Mouse (Mus musculus): Measurements from ENCODE around the gene Slc6a4. TPM values are rescaled to one million over a fixed set of nuclear protein-coding genes. Genes with fewer than 3 reads are reported as not detected.
"Not testable (repeated sequence)": the region's sequence is repeated elsewhere in the genome, so short reads cannot be mapped to it uniquely, and the experiment has no call there.

Slc6a4 gene
- total RNA-seq, 2 experiments from 2014 or later: 0.62 to 0.74 TPM

DNA sequence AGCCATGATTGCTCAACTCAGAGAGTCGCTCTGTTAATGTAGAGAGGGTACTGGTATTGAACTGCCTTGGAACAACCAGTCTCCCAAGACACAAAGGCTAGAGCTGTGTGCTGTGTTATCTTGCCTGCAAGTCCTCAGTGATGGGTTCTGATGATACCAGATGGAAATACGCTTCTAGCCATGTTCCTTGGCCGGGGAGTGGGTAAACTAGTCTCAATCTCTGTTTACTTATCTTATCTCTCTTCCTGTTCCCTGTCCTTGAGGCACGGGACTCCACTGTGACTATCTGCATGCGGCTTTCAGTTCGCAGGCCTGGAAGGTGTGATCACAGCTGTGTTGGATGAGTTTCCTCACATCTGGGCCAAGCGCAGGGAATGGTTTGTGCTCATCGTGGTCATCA is 21.1 kb downstream of the Slc6a4 start:
- no peak for DNase-seq

DNA sequence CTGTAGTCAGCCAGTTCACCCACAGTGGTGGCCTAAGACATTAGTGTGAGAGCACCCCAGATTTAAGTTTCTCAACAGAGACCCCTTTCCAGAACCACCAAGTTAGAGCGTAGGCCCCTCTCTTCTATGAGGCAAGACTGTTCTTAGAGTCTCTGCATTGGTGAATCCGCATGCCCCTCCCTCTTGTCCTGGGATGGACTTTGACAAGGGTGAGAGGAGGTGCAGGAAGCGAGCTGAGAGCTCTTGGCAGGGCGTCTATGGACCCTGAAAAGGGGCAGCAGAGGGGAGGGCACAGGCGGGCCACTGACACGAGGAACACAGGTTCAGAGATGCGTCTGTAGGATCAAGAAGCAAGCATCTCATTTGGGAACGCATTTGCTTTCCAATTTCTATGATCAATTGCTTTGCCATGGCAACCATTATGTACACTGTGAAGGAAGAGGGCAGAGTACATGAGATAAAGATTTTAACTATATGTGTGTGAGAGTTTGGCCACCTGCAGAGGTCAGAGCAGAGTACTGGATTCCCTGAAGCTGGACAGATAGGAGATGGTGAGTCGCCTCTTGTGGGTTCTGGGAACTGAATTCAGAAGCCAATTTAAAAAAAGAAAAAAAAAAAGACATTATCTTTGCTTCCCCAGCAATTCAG is 23.5 kb downstream of the Slc6a4 start:
- DNase-seq: no peak

DNA sequence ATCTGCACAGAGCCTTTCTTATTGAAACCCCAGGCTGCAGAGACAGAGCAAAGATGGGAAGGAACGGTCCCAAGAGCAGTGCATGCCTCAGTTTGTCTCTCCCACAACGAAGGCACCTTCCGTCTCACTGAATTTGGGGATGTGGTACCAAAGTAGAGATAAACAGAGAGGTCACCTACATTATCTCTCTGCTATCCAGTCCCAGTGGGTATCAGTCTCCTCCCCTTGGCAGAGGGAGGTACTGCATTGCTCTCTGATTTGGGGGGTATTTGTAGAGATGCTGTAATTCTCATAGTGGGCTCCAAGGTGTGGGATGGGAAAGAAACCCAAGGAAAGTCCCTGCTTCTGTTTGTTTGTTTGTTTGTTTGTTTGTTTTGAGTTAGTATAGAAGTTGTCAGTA is 28.2 kb downstream of the Slc6a4 start:
- no peak for DNase-seq

DNA sequence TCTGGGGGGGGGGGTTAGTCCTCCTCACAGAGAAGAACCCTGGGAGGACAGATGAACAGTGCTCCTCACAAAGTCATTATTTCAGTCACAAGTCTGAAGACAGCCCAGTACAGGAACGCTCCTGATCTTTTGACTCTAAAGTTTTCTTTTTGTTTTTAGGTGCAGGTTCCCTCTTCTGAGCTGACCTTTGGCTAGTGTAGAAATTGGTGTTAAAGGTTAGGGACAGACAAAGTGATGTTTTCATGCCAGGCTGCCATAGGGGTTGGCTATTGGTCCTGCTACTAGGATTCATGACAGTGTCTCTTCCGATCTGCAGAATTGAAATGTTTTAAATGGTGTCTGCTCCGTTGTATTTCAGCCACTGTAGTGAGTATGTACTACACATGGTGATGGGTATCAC is 29.8 kb downstream of the Slc6a4 start:
- DNase-seq: no peak

DNA sequence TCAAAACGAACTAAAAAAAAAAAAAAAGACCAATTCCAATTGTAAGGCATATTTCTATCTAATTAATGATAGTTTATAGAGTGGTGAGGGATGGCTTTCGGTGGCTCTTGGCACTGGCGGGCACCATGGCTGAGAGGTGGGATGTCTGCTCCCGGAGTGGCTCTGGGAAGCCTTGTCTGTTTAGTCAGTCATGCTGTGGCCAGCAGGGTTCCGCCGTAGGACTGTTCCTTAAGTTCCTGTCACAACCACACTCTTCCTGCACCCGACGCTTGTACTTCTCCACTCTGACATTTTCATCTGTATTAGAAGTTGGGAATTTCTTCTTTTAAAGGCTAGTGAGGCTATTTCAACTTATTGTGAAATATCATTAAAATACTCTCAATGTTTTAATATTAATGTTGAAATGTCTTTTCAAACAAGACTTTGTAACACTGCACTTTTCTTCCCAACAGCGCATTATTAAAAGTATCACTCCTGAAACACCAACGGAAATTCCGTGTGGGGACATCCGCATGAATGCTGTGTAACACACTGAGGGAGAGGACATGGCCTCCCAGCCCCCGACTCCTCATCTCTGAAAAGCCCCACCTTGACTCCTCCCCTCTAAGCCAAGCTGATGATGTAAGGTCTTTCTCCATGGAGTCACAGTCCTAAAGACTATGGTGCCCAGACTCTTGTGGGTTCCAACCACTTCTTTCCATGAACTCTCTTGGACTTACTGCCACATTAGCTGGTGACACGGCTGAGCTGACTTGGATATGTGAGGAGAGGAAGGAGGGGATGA is 32.9 kb downstream of the Slc6a4 start:
- no peak for DNase-seq

DNA sequence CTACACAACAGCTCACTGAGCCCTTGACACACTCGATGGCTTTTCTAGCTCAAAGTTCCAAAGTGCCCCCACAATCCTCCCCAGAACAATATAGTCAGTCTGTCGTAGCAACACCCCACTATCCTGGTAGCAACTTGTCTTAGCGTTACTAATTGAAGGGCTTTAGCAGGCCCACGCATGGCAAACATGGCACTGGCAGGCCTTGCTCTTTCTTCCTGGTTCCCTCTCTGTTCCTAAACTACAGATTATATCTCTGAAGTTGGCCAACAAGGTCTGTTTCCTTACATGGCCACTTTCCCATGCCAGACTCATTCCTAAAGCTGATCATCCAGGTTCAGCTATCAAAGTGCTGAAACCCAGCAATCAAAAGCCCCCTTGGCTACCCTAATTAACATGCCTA is 43.5 kb downstream of the Slc6a4 start:
- no peak for DNase-seq

DNA sequence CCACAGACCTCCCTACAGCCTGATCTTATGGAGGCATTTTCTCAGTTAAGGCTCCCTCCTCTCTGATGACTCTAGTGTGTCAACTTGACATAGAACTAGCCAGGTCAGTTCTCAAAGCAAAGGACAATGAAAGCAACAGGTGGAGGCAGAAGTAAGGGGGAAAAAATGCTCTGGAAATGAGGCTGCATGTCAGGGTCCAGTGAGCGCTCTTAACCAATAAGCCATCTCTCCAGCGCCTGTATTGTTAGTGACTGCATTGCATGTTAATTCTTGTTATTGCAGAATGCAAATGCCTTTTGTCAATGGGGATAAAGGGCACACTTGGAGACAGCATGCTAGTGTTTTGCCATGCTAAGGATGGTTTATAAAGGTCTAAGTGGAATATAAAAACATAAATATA is 44.4 kb downstream of the Slc6a4 start:
- no peak for DNase-seq

DNA sequence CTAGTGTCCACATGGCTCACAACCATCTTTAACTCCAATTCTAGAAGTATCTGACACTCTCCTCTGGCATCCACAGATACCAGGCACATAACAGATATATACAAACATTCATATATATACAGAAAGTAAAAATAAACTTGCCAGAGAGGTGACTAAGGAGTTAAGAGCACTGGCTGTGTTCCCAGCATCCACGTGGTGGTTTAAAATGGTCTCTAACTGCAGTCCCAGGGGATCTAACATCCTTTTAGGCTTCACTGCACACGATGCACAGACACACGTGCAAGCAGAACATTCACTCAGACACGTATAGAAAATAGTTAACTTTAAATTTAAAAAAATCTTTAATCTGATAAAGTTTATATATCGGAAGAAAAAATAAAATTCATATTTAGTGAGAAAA is 63.5 kb downstream of the Slc6a4 start:
- peak; percentile 40 for DNase-seq

DNA sequence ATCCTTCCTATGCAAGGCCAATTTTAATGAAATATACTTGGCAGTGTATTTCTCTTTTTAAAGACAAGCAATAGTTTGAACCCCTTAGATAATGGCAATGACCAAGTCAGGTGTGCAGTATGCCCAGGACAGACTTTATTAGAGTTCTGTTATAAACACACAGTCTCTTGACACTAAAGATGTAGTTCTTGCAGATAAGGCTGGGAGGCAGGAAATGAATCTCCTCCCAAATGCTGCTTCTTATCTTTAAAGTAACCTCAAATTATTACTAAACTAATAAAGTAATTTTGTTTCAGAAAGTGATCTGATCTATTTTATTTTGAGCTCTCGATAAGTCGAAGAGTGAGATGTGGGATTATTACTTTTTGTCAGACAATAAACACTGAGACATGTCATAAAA is 65.0 kb downstream of the Slc6a4 start:
- DNase-seq: no peak

DNA sequence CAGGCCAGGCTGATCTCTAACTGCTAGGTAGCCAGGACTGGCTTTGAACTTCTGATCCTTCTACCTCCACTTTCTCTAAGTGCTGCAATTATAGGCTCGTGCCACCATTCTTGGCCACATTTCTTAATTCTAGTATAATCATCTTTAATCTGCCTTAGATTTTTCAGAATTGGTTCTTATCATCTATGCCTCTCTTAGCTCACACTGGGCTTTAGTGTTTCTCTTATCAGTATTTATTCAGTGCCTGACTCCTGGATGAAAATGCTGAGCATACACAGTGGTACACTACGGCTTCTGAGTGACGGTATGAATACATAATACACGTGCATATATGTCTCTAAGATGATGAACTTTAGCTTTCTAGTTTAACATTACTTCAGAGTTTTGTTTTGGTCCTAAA is 70.4 kb downstream of the Slc6a4 start:
- no peak for DNase-seq

DNA sequence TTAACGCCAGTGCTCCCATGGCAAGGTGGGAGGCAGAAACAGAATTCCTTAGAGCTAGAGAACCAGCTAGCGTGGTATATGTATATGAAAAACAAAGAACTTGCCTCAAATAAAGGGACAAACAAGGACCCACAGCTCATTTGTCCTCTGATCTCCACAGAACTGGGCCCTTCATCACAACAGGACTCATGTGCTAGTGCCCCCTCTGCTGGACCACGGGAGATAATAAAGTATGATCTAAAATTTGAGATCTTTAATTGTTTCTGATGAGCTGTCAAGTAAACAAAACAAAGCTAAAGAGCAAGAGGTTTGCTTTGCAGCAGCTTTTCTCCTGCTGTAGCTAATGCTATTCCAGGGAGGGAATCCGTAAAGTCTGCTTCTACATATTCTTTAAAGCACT is 72.3 kb downstream of the Slc6a4 start:
- peak; percentile 34 for DNase-seq

DNA sequence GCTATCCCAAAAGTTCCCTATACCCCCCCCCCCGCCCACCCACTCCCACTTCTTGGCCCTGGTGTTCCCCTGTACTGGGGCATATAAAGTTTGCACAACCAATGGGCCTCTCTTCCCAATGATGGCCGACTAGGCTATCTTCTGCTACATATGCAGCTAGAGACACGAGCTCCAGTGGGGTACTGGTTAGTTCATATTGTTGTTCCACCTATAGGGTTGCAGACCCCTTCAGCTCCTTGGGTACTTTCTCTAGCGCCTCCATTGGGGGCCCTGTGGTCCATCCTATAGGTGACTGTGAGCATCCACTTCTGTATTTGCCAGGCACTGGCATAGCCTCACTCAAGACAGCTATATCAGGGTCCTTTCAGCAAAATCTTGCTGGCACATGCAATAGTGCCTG is 78.9 kb downstream of the Slc6a4 start:
- not testable (repeated sequence) for DNase-seq

DNA sequence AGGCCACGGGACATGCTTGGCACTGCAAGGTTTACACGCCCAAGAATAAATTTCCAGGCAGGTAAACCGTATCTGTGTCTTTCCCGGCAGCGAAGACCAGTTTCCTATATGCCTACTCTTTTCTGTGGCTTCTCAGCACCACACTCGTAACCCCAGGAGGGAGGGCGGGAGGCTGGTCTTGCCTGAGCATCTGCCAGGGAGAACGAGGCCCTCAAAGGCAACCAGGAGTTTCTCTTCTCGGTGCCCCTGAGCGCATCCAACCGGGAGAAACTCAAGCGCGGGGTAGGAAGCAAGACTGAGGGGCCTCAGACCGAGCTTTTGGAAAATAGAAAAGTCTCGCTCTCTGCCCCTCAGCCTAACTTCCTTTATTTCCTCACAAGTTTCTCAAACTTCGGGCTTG is 79.4 kb downstream of the Slc6a4 start:
- DNase-seq: peak; percentile 28

DNA sequence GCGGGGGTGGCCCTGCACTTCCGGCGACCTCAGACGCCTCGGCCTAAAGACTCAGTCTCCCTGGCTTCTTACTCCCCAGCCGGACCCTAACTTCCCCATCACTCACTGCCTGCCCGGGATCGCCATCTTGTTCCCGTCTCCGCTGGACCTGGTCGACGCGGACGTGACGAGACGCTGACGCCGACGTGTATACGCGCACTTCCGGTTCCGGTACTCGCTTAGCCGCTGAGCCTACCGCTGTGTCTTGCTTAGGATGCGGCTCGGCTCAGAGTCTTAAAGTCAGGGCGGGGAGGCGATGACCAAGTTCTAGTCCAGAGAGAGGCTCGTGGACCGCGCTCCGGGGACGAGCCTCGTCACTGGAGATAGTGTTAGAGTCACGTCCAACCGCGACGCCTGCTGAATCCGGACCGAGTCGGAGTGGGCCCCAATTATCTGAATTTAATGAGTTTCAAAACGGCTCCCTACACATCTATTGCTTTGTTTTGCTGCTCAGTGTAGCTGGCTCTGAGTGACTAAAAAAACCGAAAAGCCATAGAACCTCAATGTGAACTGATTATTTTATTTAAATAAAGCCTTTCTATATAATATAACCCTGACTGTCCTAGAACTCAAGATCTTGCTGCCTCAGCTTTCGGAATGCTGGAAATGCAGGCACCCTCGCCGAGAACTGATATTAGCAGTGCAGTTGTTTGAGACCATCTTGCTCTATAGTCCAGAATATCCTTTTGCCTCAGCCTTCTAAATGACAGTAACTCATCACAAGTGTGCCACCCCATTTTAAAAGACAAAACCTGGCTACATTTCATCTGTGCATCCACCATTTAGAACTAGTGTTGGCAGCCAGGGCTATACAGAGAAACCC is 80.1 kb downstream of the Slc6a4 start, which contains the start of gene Nsrp1:
Nsrp1 (minus strand) TSS at position 163 of the 862 bp plus-strand sequence.
- DNase-seq: peak; percentile 93

DNA sequence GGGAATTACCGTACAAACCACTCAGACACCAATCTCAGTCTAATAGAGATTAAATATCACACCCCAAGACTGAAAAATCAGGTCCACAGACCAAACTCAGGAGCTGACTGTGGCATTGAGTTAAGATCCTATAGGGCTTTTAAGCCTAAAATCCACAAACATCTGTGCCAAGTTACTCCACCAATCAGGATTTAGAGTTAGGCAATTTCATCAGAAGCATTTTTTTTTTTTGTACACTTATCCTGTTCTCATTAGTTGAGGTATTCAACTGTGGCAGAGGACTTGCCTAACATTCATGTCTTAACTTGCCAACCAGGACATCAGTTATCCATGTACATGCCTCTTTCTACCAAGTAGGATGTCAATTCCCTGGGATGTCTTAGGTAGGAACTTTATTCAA is 81.0 kb downstream of the Slc6a4 start:
- no peak for DNase-seq

Small RNA genes within 50 kb of the gene (microRNA-seq; reads per million reads assigned to microRNA genes)
- 1,864 to 6,484 reads per million in 2 experiments for gene Mir423

Other genes with a start within 250 kb of the Slc6a4 start
- gene Gosr1, start 235.0 kb upstream of the Slc6a4 start, total RNA-seq (2021): 10 to 100 TPM; 34.9 to 37.0 TPM
- gene Cpd, start 151.6 kb upstream of the Slc6a4 start, total RNA-seq (2021): 10 to 100 TPM; 66.0 to 66.4 TPM
- gene Tmigd1, start 96.4 kb upstream of the Slc6a4 start, total RNA-seq (2021): under 1 TPM in 1 of 2 experiments, not detected in 1; 0.59 TPM
- gene Blmh, start 73.8 kb upstream of the Slc6a4 start, total RNA-seq (2021): 10 to 100 TPM; 66.1 to 74.4 TPM
- 10 to 100 TPM; 14.9 to 15.2 TPM for gene Nsrp1, start 79.8 kb downstream of the Slc6a4 start, total RNA-seq (2021)
- gene Efcab5, start 190.4 kb downstream of the Slc6a4 start, total RNA-seq (2021): under 1 TPM; 0.41 to 0.76 TPM
- gene Ssh2, start 217.7 kb downstream of the Slc6a4 start, total RNA-seq (2021): 10 to 100 TPM; 92.1 to 98.9 TPM

Measured in heart, postnatal 4 days (tissue).